Mouse (Mus musculus) kidney, adult 9 months (tissue): ENCODE results near the gene Faf1.

ENCODE experiments used
- DNase-seq: peaks from one replicate; pipeline ENCODE4 v3.0.0; 2022

Gene Faf1

DNA sequence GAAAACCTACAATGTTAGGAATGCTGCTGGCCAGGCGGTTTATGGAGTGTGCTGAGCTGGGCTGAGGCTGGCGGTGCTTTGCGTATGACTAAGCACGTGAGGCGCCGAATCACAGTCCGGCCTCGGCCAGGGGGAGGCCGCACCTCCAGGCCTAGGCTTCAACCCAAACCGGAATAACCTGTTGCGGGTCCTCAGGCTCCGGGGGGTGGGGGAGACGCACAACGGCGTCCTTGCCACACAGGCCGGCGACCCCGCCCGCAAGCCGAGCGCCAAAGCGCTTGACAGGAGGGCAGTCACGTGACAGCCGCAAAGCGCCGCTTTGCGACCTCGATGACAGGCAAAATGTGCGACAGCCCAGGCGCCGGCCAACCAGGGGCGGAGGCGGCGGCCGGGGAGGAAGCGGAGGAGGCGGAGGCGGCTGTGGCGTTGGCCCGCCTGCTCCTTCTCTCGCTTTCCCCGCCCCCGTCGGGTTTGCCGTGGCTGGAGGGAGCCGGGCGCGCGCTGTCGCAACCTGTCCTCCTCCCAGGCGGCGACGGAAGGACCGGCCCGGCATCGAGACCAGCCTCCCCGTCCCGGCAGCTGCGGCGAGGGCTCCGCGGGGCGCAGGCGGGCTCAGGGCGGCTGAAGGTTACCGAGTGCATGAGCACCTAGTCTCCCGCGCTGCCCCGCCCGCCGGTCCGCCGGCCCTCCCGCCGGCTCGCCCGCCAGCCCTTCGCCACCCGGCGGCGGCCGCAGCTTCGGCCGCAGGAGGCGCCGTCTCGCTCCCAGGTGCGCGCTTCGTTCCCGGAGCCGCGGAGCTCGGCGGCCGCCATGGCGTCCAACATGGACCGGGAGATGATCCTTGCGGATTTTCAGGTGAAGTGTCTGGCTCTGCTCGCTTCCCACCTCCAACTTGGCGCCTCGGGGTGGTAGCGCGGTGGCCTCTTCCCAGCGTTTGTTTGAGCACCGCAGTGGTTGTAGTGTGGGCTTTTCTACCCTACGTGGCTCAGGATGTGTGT lies at the start of gene Faf1:
Faf1 (plus strand) TSS at position 371 of the 998 bp plus-strand sequence.
- peak; percentile 99 for DNase-seq

DNA sequence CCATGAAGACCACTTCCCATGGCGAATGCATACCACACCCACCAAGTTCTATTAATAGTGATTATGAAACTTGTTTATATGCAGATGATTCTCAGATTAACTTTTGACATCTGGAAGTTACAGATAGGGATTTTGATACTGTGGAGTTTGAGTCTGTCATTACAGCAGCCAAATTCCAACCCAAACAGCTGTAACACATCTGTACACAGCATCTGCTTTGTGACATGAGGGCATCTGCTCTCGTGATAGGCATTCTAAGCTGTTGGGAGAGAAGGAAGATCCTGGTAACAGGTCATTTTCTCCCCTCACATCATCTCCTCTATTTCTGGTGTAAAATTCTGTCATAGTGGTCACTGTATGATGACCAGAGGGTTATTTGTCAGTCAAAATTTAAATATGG lies 46.2 kb upstream of the Faf1 start:
- DNase-seq, result no peak

DNA sequence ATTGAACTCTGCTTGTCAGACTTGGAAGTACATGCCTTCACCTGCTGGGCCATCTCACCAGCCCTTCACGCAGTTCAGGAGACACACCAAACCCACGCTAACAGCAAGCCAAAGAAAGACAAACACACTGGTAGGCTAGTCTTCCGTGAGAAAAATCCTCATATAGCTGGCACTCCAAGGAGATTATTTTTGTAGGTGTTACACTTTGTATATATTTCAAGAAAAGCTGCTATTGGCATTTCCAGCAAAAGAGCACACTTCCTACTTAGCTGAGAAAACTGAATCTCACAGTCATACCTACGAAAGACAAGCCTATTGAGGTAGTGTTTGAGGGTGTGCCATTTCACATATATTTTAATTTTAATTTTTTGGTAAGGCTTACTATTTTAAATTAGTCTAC lies 45.4 kb upstream of the Faf1 start:
- no peak for DNase-seq

DNA sequence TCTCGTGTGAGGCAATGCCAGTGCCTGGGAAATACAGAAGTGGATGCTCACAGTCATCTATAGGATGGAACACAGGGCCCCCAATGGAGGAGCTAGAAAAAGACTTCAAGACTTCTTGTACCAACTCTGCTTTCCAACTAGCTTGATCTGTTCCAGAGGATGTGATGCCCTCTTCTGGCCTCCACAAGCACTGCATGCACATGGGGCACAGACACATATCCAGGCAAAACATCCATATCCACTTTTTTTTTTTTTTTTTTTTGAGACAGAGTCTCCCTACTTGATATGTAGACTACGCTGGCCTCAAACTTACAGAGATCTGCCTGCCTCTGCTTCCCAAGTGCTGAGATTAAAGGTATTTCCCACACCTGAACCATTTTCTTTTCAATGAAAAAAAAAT lies 41.4 kb upstream of the Faf1 start:
- DNase-seq, result peak; percentile 46

DNA sequence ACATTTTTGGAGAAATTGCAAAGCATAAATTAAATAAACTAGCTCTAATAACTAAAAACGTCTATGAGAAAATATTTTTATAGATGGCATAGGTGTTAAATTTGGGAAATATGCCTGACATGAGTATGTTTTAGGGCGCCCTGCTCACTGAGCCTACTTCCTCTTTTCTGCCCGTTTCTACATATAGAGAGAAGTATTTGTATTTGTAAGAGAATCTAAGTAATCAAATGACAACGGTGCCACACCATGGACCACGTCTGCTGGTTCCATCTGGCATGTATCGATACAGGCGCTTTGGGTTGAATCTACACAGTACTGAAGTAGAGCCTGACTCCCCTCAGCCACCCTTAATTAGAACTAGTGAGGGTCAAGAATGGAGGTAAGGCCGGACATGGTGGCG lies 37.0 kb upstream of the Faf1 start:
- DNase-seq, result no peak

DNA sequence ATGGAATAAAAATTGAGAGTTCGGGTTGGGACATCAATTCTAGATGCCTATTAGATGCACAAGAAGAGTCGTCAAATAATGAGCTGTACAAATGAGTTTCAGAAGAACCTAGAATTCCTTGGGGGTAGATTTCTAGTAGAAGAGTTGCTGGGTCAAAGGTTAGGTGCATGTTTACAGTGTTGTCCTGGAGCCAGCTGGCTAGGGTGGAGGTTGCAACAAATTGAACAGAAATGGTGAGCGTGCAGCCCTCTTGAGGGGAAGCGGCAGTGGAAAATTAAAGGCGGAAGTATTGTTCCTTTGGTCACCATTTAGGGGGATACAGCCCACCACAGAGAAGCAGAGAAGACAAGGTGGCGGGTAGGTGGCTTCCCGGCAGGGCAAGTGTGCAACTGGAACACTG lies 36.2 kb upstream of the Faf1 start:
- peak; percentile 51 for DNase-seq

DNA sequence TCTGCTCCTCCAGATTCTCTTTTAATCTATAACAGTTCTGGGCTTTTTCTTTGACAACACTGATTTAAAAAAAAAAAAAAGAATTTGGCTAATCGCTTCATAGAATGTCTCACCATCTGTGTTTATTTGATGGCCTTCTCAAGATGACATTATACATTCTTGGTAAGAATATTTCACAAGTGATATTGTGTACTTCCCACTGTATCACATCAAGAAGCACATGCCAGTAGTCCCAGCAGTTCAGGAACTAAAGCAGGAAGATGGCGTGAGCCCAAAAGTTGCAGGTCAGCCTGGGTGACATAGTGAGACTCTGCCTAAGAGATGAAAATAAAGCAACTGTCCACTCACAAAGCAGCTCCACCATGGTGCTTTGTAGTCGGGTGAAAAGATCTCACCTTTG lies 34.9 kb upstream of the Faf1 start:
- DNase-seq, result no peak

DNA sequence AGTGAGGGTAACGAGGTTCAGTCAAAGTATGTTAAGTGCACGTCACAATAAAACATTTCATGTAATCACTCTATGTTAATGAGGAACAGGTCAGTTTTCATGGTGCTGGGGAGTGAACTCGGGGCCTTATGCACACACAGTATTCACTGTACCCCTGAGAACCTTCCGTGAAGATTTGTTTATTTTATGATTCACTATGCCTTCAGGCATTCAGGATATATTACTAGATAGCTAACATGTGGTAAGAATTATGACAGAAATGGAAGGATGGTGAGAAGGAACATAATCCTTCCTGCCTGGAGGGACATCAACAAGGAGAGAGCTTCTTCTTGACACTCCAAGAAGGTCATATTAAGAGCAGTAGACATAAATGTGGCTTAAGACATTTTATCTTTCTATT lies 29.1 kb upstream of the Faf1 start:
- DNase-seq, result no peak

DNA sequence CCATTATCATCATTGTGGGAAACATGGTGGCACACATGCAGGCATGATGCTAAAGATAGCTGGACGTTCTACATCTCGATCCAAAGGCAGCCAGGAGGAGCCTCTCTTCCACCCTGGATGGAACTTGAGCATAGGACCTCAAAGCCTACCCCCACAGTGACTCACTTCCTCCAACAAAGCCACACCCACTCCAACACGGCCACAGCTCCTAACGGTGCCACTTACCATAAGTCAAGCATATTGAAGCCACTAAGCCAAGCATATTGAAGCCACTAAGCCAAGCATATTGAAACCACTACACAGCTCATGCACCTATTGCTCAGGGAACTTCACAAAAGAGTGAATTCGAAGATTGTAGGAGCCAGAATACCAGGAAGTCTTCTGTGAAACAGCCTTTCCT lies 27.1 kb upstream of the Faf1 start:
- no peak for DNase-seq

DNA sequence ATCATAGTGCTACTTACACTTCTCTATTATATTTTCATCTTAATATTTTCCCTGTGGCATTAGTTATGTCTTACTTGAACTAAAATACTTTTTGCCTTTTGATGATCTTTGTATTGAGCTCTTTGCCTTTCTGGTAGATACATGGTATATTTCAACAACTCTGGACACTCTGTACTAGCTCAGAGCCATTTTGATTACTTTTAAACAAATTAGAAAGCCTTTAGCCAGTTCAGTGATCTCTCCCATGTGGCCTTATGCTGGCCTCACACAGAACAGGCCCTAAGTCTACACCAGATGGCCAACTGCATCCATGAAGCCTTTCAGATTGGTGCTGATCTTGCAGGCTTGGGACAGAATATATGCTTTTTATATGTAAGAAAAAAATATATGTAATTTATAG lies 23.1 kb upstream of the Faf1 start:
- DNase-seq, result no peak

DNA sequence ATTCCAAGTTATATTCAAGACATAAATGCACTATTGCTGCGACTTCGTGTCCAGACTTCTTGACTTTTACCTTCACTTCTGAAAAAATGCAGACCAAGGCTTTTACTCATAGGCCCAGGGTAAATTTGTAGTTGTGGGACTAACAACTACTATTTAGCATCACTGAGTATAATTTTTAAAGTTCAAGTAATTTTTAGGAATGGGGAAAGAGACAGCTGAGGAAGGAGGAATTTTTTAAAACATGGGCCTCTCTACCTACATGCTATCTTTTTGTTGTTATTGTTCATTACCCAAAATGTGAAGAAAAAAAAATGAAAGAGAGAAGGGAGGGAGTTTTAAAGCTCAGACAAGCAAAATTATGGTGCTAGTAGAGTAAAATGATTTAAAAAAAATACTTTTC lies 21.7 kb upstream of the Faf1 start:
- DNase-seq, result no peak

DNA sequence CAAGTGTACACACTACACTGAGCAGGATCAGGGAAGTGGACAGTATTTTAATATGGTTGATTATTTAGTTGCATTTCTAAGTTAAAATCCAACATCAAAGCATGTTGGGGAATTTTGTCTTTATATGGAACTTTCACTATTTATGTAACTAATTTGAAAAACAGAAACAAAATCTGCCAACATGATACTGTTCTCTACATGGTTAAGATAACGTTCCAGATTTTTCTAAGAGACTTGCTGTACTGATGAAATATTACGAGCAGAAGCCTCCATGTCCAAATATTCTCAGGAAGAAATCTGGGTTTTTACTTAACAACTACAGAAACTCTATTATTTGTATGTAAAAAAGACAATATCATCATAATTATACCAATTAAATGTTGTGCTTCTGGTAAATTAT lies 20.6 kb upstream of the Faf1 start:
- no peak for DNase-seq

DNA sequence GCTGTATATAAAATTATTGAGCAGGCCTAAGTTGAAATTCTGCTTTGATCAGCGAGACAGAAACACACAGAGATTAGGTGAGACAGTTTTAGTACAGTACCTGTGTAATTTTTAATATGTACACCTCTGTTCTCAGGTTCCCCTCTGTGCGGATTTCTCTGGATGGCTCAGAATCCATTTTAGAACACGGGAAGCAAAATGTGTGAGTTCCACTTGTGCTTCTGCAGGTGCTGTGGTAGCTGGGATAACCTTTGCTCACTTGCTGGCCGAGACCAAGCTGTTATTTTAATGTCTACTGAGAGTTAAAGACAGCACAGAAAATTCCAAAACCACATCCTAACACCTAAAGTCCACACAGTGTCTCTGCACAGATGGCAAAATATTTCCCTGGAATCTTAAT lies 20.1 kb upstream of the Faf1 start:
- DNase-seq, result peak; percentile 37

DNA sequence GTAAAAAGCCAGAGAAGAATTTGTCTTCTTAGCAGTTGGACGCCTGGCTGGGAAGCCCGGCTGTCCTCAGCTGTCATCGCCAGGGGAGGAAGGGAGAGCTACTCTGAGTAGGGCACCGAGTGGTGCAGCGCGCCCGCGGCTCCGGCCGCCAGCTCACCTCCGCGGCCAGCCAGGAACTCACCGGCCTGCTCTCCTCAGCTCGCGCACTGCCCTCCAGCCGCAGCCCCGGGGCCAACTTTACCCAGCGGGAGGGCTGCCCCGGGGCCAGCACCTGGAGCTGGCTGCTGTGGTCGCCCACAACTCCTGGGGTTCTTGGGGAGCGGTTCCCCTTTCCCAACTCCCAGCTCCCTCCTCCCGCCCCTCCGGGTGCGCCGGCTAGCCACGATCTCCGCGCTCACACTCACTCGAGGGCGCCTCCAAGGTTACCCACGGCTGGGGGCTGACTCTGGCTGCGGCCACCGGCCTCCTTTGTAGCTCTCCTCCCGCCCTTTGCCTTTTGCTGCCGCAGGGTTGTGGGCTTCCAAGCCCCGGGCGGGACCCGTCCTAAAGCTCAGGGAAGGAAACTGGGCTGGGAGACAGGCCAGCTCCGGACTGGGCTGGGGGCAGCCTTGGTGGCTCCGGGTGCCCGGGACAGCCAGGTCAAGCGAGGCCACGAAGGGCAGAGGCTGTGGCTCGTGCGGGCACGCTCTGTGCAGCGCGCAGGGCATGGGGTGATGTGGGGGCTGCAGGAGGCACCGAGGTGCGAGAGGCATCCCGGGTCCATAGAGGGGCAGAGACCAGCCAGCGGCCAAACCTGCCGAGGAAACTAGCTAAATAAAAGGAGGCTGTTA lies 19.2 kb upstream of the Faf1 start:
- DNase-seq, result peak; percentile 47

DNA sequence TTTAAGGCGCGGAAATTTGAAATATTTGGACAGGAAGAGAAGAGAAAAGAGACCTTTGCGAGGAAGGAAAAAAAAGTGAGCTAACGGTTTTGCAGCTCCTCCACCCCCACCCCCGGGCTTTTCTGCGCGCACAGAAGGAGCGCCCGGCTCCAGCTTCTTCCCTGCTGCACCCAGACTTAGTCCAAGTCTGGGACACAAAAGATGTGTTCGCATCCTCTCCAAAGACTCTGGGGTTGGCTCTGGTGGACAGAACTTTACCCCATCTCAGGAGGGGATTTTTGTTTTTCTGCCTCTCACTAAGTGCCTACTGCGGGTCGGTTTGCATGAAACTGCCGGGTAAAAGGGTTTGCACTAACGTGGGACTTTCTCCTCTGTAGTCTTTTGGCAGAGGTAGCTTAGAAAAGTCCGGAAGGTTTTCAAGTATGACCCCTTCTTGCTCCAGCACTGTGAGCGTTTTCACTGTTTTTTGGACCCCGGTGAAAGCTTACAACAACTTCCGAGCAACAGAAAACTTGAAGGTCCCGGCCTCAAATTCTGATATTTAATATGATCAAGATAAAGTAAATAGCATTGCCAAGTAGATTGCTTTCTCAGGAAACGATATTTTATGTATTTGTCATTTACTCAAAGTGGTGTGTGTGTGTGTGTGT lies 18.4 kb upstream of the Faf1 start:
- no peak for DNase-seq

DNA sequence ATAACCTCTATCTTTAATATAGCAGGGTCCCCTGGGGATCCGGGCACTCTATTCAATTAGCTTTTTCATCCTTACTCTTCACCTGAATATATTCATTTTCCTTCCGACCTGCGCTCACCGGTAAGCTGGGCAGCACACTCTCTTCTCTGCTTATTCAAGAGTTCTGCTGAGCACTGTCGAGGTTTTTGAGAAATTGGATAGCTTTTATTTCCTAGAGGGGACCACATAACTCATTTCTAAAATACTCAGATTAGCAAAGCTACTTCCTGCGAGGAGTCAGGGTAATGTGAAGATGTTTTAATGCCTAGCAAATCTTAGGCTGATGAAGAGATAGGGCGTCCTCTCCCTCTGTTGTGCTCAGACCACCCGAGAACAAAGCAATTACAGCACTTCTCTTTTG lies 17.6 kb upstream of the Faf1 start:
- no peak for DNase-seq

DNA sequence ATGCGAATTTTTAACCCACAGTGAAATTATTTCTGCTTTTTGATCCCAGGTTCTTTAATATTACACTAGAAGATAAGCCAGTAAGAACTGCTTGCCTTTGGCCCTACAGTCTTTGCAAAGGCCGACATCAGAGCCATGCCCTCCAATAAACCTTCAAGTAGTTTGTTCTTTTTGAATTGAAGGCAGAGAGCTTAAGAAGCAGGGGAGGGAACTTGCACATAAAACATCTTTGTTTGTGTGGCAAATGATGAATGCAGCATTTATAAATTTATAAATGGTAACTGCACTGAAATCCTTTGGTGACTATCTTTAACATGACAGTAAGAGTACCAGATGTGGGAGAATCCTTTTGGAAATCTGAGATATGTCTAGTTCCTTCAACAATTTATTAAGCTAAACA lies 16.8 kb upstream of the Faf1 start:
- DNase-seq, result no peak

DNA sequence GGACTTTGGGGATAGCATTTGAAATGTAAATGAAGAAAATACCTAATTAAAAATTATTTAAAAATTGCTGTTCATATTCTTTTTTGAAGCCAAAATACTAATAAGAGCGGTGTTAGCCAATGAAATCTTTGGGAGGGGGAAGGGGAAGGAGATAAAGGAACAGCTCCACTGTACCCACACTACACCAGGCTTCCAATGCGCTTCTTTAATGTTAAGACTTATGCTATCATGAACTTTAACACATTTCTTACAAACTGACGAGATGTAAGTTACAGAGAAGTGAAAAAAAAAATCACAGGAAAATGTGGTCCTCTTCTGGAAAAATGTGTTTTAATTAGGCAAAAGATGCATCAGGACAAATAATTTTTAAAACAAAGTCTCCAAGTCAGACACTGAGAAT lies 15.8 kb upstream of the Faf1 start:
- no peak for DNase-seq

DNA sequence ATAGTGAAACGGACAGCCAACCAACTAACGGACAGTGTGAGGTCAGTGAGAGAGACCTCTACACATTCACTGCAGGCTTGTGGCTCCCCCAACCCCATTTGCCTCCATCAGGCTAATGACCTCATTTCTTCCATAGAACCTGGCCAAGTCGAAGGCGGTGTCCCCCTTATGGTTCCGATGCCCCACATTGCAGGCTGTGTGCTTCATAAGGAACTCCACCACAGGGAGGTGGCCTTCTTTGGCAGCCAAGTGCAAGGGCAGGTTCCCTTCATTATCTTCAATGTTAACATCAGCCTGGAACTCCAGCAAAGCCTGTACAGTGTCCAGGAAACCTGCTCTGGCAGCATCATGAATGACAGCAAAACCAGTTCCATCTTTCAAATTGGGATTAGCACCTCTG lies 15.2 kb upstream of the Faf1 start:
- DNase-seq, result no peak

DNA sequence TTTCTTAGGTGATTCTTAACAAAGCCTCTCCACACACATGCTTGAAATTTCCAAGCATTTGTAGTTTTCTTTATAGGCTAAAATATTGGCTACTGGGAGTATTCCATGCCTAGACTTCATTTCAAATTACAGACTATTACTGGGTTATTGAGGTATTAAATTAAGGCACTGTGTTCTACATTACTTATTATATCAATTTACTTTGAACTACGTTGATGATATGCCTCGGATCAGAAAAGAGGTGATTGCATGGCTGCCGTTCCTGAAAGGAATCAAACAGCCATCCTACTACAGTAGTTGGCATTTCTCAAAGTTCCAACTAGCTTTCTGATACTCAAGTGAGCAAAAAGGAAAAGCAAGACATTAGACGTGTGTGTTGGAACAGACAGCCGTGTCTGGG lies 14.1 kb upstream of the Faf1 start:
- DNase-seq, result no peak

DNA sequence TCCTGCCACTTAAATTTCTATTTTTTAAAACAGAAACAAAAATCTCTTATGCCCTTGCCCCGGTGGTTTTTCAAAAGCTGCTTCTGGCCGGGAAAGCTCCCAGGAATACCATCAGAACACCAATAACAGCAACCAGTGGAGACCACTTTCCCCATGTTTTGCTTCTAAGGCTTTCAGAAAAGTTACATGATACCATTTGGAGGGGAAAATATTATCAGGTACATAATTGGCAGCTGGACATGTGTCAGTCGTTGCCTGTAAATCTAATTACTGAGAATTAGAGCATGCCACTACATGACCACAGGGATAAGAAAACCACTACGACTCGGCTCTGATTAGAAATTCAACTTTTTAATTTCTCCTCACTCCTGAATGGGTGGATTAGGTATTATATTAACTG lies 12.3 kb upstream of the Faf1 start:
- DNase-seq, result no peak

DNA sequence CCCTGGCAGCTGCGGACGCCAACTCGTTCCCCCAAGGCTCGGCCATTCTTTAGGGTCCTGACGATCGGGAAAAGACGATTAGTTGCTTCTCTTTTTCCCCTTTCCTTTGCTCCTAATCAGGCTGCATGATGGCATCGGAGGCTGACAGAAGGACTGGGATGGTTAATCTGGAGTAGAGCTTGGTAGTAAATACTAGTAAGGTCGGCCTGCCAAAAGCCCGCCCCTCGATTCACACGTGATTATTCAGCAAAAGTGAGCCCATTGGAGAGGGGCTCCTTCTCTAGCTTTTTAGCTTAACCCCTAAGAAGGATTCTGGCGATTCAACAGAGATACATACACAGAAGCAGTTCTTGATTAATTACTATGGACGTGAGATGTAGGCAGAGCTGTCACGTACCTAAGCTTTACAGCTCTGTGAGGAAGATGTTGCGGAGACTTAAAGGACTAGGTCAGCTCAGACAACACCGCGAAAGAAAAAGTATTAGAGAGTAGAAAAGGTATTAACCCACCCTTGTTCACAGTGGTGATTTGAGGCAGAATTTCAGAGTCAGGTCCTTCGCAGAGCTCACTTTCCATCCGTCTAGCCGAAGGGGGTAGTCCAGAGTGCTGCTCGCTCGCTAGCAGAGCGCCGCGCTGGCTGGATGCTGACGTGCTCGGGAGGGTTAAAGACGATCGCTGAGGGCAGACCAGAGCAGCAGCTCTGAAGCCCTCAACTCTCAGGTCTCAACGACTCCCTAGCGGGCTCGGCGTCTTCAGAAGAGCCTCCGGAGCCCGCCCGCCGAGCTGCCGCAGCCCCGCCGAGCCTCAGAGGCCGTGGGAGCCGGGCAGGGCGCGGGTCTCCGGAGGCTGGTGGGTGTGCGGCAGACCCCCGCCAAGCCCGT lies 11.0 kb upstream of the Faf1 start:
- DNase-seq, result peak; percentile 78
